Mouse (Mus musculus) layer of hippocampus, postnatal 14 days (tissue): Measurements from ENCODE around the gene Dcxr. TPM values are rescaled to one million over a fixed set of nuclear protein-coding genes. Genes with fewer than 3 reads are reported as not detected.

Experiments
- total RNA-seq, 2 experiments: library from RNA; stranded (reverse); gene quantifications; 2 replicates each; pipeline ENCODE4 v1.2.3; 2021

The Dcxr gene
- total RNA-seq, 2 experiments from 2014 or later: 10.4 to 12.0 TPM

Other genes with a start within 250 kb of the Dcxr start
- gene Mrpl12, start 242.7 kb downstream of the Dcxr start, total RNA-seq: 10 to 100 TPM; 71.3 to 73.5 TPM
- gene Slc25a10, start 235.4 kb downstream of the Dcxr start, total RNA-seq: 10 to 100 TPM; 25.6 to 27.2 TPM
- under 1 TPM; 0.28 to 0.36 TPM for gene Gcgr, start 196.6 kb downstream of the Dcxr start, total RNA-seq
- 10 to 100 TPM; 86.1 to 89.0 TPM for gene Mcrip1, start 177.6 kb downstream of the Dcxr start, total RNA-seq
- gene Ppp1r27, start 176.1 kb downstream of the Dcxr start, total RNA-seq: not detected
- 100 to 1,000 TPM; 142 to 157 TPM for gene P4hb, start 154.0 kb downstream of the Dcxr start, total RNA-seq
- gene Arhgdia, start 145.7 kb downstream of the Dcxr start, total RNA-seq: 100 to 1,000 TPM; 366 to 384 TPM
- gene Alyref, start 128.9 kb downstream of the Dcxr start, total RNA-seq: 10 to 100 TPM; 69.3 to 77.0 TPM
- gene Anapc11, start 128.9 kb downstream of the Dcxr start, total RNA-seq: 10 to 100 TPM; 88.0 to 96.5 TPM
- gene Npb, start 118.8 kb downstream of the Dcxr start, total RNA-seq: 1 to 10 TPM; 2.3 to 2.7 TPM
- gene Pcyt2, start 109.3 kb downstream of the Dcxr start, total RNA-seq: 100 to 1,000 TPM; 150 TPM
- 10 to 100 TPM; 35.0 to 35.4 TPM for gene Sirt7, start 102.0 kb downstream of the Dcxr start, total RNA-seq
- gene Mafg, start 93.7 kb downstream of the Dcxr start, total RNA-seq: 10 to 100 TPM; 85.5 to 89.8 TPM
- 1 to 10 TPM; 4.7 to 5.1 TPM for gene Pycr1, start 83.5 kb downstream of the Dcxr start, total RNA-seq
- 1 to 10 TPM; 3.0 to 3.5 TPM for gene Myadml2, start 79.1 kb downstream of the Dcxr start, total RNA-seq
- gene Notum, start 66.1 kb downstream of the Dcxr start, total RNA-seq: 10 to 100 TPM in 1 of 2 experiments, 1 to 10 TPM in 1; 7.9 to 10.2 TPM
- 10 to 100 TPM; 54.2 to 58.9 TPM for gene Aspscr1, start 54.3 kb downstream of the Dcxr start, total RNA-seq
- gene Cenpx, start 13.5 kb downstream of the Dcxr start, total RNA-seq: 10 to 100 TPM; 26.8 to 28.9 TPM
- gene Lrrc45, start 13.4 kb downstream of the Dcxr start, total RNA-seq: 10 to 100 TPM; 56.0 to 58.2 TPM
- 10 to 100 TPM; 83.9 to 98.6 TPM for gene Rac3, start 5.8 kb downstream of the Dcxr start, total RNA-seq
- 1 to 10 TPM; 2.1 to 2.2 TPM for gene Cbr2, start 4.8 kb upstream of the Dcxr start, total RNA-seq
- gene Hmga1b, start 35.5 kb upstream of the Dcxr start, total RNA-seq: 10 to 100 TPM; 16.1 to 21.9 TPM
- gene Rfng, start 56.9 kb upstream of the Dcxr start, total RNA-seq: 10 to 100 TPM; 79.0 to 81.2 TPM
- gene Gps1, start 57.0 kb upstream of the Dcxr start, total RNA-seq: 100 to 1,000 TPM; 137 to 138 TPM
- gene Dus1l, start 69.1 kb upstream of the Dcxr start, total RNA-seq: 10 to 100 TPM; 40.1 to 45.5 TPM
- 100 to 1,000 TPM; 223 to 257 TPM for gene Fasn, start 97.3 kb upstream of the Dcxr start, total RNA-seq
- 1 to 10 TPM; 5.7 to 7.8 TPM for gene Ccdc57, start 205.6 kb upstream of the Dcxr start, total RNA-seq
- 1 to 10 TPM; 2.1 to 3.3 TPM for gene Slc16a3, start 221.2 kb upstream of the Dcxr start, total RNA-seq